Mouse (Mus musculus): ENCODE results near the gene Zfp683.

- no peak for TF ChIP-seq CTCF (IDR thresholded peaks at IDR 0.05; ENCODE audit: low read depth)
- TF ChIP-seq EP300 (IDR thresholded peaks at IDR 0.05; ENCODE audit: low read depth) = no peak
These were observed 35.4 kb upstream of the Zfp683 start for GRCm38 (mm10) chr4:134018038-134018778.

Data from liver, postnatal 0 days (tissue).